Mouse (Mus musculus) kidney, adult 2 months (tissue): Measurements from ENCODE around the gene Fhl3.

Experiments
- CTCF ChIP-seq: fragments of 200-500 bp; conservative IDR thresholded peaks from 2 replicates; pipeline ENCODE4 v1.5.1; 2011; ENCODE audit warnings: low read depth, mild to moderate bottlenecking, control low read depth, low read length, moderate library complexity, mixed read lengths; ENCODE audit not compliant: insufficient read depth, insufficient read length
- POLR2A ChIP-seq: fragments of 200-500 bp; IDR thresholded peaks from one replicate; pipeline ENCODE4 v1.6.1; 2011; ENCODE audit warnings: low read depth, low read length, control low read depth

- no peak for TF ChIP-seq CTCF
- no peak for TF ChIP-seq POLR2A
These were observed 43.4 kb upstream of the Fhl3 start for GRCm38 (mm10) chr4:124656854-124657650.
